Mouse (Mus musculus) myocyte (in vitro differentiated cells): ENCODE measurements around the gene Mettl15. TPM values are rescaled to one million over a fixed set of nuclear protein-coding genes. Genes with fewer than 3 reads are reported as not detected.

Experiments
- H3K27me3 ChIP-seq: one replicate; pipeline ENCODE4 v1.6.1; 2011; ENCODE audit not compliant: control insufficient read depth, insufficient read depth, insufficient read length
- H3K36me3 ChIP-seq: one replicate; pipeline ENCODE4 v1.6.1; 2011; ENCODE audit not compliant: control insufficient read depth, insufficient read depth
- H3K4me2 ChIP-seq: one replicate; pipeline ENCODE4 v1.6.1; 2011; ENCODE audit warnings: low read depth, control low read depth
- H3K4me3 ChIP-seq: one replicate; pipeline ENCODE4 v1.5.1; 2011; ENCODE audit warnings: mild to moderate bottlenecking, control low read depth, moderate library complexity
- H3K79me2 ChIP-seq: one replicate; pipeline ENCODE4 v1.6.1; 2011; ENCODE audit not compliant: control insufficient read depth, insufficient read depth
- H3ac ChIP-seq: one replicate; pipeline ENCODE4 v1.6.1; 2011; ENCODE audit not compliant: control insufficient read depth, insufficient read length
- CEBPB ChIP-seq: IDR thresholded peaks from 2 replicates; pipeline ENCODE4 v1.6.1; 2011; ENCODE audit warnings: mild to moderate bottlenecking, moderate library complexity; ENCODE audit not compliant: poor library complexity, insufficient read depth, severe bottlenecking
- E2F4 ChIP-seq: IDR thresholded peaks from one replicate; pipeline ENCODE4 v1.6.1; 2011; ENCODE audit warnings: mild to moderate bottlenecking, control low read depth, moderate library complexity; ENCODE audit not compliant: insufficient read depth
- MAX ChIP-seq: IDR thresholded peaks from one replicate; pipeline ENCODE4 v1.6.1; 2011; ENCODE audit warnings: low read depth, mild to moderate bottlenecking, control low read depth
- MYOD1 ChIP-seq, 3 experiments: IDR thresholded peaks; one replicate each; pipeline ENCODE4 v1.6.1; 2011; ENCODE audit warnings: control low read depth in 2 of 3, low read depth in 2 of 3, mild to moderate bottlenecking in 2 of 3, moderate library complexity in 1 of 3; ENCODE audit not compliant: insufficient read length in 2 of 3, control insufficient read depth in 1 of 3
- MYOG ChIP-seq, 3 experiments: IDR thresholded peaks; one replicate each; pipeline ENCODE4 v1.6.1; 2011; ENCODE audit warnings: control low read depth in 2 of 3, low read depth in 2 of 3, mild to moderate bottlenecking in 2 of 3; ENCODE audit not compliant: insufficient read length in 2 of 3, control insufficient read depth in 1 of 3, insufficient read depth in 1 of 3
- POLR2A ChIP-seq: IDR thresholded peaks from one replicate; pipeline ENCODE4 v1.6.1; 2011; ENCODE audit warnings: low read depth, mild to moderate bottlenecking, control low read depth, moderate library complexity; ENCODE audit not compliant: insufficient read length
- POLR2AphosphoS2 ChIP-seq: IDR thresholded peaks from one replicate; pipeline ENCODE4 v1.6.1; 2011; ENCODE audit warnings: low read depth, control low read depth; ENCODE audit not compliant: insufficient read length
- REST ChIP-seq: IDR thresholded peaks from one replicate; pipeline ENCODE4 v1.6.1; 2011; ENCODE audit warnings: mild to moderate bottlenecking, control low read depth, moderate library complexity; ENCODE audit not compliant: insufficient read depth, insufficient read length
- SRF ChIP-seq: IDR thresholded peaks from one replicate; pipeline ENCODE4 v1.6.1; 2011; ENCODE audit warnings: low read depth; ENCODE audit not compliant: control insufficient read depth, insufficient read length
- TCF12 ChIP-seq: IDR thresholded peaks from one replicate; pipeline ENCODE4 v1.6.1; 2011; ENCODE audit warnings: mild to moderate bottlenecking, control low read depth; ENCODE audit not compliant: poor library complexity, insufficient read depth, severe bottlenecking
- TCF3 ChIP-seq: IDR thresholded peaks from one replicate; pipeline ENCODE4 v1.6.1; 2011; ENCODE audit warnings: low read depth, control low read depth; ENCODE audit not compliant: insufficient read length
- USF1 ChIP-seq: IDR thresholded peaks from one replicate; pipeline ENCODE4 v1.6.1; 2011; ENCODE audit warnings: low read depth, mild to moderate bottlenecking, control low read depth, moderate library complexity
- polyA plus RNA-seq: library from polyadenylated mRNA; unstranded; fragments of >200 nt; fragmentation: generic; extraction: Trizol; gene quantifications from one replicate; pipeline ENCODE4 v1.2.1, GENCODE M21; 2012; ENCODE audit warnings: missing spikeins

Mettl15 gene
- polyA plus RNA-seq, 1 experiment, result 5.6 TPM

DNA sequence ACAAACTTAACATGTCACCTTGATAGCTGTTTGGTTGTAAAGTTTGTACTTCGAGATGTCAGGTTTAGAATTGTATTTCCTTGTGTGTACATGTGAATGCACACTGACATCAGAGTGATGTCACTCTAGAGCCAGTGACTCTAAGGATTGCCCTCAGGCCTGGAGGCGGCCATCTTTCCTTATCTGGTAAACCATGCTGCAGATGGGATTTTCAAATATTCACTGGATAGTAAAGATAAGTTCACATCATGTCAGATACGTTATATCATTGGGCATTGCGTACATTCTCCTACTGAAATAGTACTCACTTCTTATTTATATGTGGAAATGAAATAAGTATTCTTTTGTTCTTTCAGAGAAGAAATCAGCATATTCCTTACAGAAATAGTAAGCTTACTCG is 15.7 kb upstream of the Mettl15 start:
- Histone ChIP-seq H3K4me2 (no peak overlapping the region), H3K36me3 (peaks cover 10% of the 10 kb centered on the region), H3K4me3 (no peak overlapping the region), H3K79me2 (no peaks in the 10 kb centered on the region), H3ac (no peak overlapping the region), H3K27me3 (no peaks in the 10 kb centered on the region)
- TF ChIP-seq E2F4, result no peak
- no peak for TF ChIP-seq MYOG (IDR thresholded peaks at IDR 0.05; ENCODE audit: control insufficient read depth in 1 of 3, insufficient read depth in 1 of 3, insufficient read length in 2 of 3, low read depth in 2 of 3)
- no peak for TF ChIP-seq POLR2AphosphoS2
- no peak for TF ChIP-seq POLR2A
- TF ChIP-seq MAX, result no peak
- no peak for TF ChIP-seq TCF3
- TF ChIP-seq REST, result no peak
- TF ChIP-seq USF1, result no peak
- no peak for TF ChIP-seq MYOD1 (IDR thresholded peaks at IDR 0.05; ENCODE audit: control insufficient read depth in 1 of 3, insufficient read length in 2 of 3, low read depth in 2 of 3)
- no peak for TF ChIP-seq TCF12
- no peak for TF ChIP-seq CEBPB
- TF ChIP-seq SRF, result no peak

DNA sequence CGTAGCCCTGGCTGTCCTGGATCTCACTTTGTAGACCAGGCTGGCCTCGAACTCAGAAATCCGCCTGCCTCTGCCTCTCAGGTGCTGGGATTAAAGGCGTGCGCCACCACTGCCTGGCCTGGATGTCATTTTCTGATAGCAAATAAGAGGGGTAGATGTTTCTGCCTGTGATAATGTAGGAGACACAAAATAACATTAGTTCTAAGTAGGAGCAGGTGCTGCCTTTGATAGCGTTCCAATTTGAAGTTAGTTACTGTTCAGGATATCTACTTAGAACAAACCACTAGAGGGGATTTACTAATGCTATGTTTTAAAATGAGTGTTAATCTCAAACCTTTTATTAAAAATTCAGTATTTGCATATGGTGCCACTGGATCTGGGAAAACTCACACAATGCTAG is 8.8 kb upstream of the Mettl15 start:
- Histone ChIP-seq H3K4me2 (no peak overlapping the region), H3K27me3 (no peaks in the 10 kb centered on the region), H3K36me3 (peaks cover 8% of the 10 kb centered on the region), H3K4me3 (no peak overlapping the region), H3K79me2 (peaks cover 31% of the 10 kb centered on the region), H3ac (no peak overlapping the region)
- no peak for TF ChIP-seq REST
- no peak for TF ChIP-seq SRF
- no peak for TF ChIP-seq POLR2A

DNA sequence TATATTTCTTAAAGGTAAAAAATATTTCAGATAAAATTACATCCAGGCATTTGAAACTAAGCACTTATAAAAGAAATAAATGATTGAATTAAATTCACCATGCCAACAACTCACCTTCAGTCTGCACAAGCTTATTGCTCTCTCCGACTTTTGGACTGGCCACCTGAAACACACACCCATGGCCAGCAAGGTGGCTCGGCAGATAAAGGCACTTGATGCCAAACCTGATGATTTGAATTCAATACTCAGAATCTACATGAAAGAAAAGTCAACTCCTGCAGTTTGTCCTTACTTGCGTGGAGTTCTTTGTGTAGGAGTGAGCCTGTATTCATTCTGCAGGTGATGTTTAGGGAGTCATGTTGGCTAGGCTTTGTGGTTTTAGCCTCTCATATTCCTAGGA is 3.6 kb upstream of the Mettl15 start:
- no peak overlapping the region for H3K4me2 ChIP-seq
- H3K79me2 ChIP-seq, result peaks cover 65% of the 10 kb centered on the region
- H3K36me3 ChIP-seq, result no peaks in the 10 kb centered on the region
- no peaks in the 10 kb centered on the region for H3K27me3 ChIP-seq
- TF ChIP-seq E2F4 (no peak), TCF3 (no peak), SRF (no peak), CEBPB (no peak), MAX (no peak), USF1 (no peak), MYOD1 (IDR thresholded peaks at IDR 0.05; ENCODE audit: control insufficient read depth in 1 of 3, insufficient read length in 2 of 3, low read depth in 2 of 3) (no peak), TCF12 (no peak), REST (no peak), POLR2AphosphoS2 (no peak), MYOG (IDR thresholded peaks at IDR 0.05; ENCODE audit: control insufficient read depth in 1 of 3, insufficient read depth in 1 of 3, insufficient read length in 2 of 3, low read depth in 2 of 3) (no peak), POLR2A (no peak)
- H3K4me3 ChIP-seq, result no peak overlapping the region
- H3ac ChIP-seq, result no peak overlapping the region

DNA sequence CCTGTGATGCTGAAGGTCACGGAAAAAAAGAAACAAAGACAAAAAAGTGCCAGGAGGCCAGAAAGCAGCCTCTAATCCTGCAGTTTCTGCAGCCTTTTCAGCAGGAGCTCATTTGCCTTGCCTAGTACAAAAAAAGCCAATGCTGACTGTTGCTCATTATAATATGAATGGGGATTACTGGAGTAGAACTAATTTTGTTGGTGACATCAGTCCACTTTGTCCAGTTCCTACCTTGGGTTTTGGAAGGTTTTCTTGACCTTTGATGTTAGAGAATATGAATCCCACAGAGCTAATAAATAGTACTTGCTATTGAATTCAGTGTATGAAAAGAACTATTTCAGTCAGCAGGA is 768 bp upstream of the Mettl15 start:
- H3K36me3 ChIP-seq, result no peaks in the 10 kb centered on the region
- H3K4me2 ChIP-seq, result peak overlapping the region; percentile 69
- peak overlapping the region; percentile 91 for H3ac ChIP-seq
- H3K4me3 ChIP-seq, result peak overlapping the region; percentile 84
- H3K79me2 ChIP-seq, result peaks cover 52% of the 10 kb centered on the region
- no peaks in the 10 kb centered on the region for H3K27me3 ChIP-seq
- TF ChIP-seq CEBPB, result no peak
- TF ChIP-seq MYOG (IDR thresholded peaks at IDR 0.05; ENCODE audit: control insufficient read depth in 1 of 3, insufficient read depth in 1 of 3, insufficient read length in 2 of 3, low read depth in 2 of 3), result no peak
- no peak for TF ChIP-seq MAX
- no peak for TF ChIP-seq POLR2AphosphoS2
- TF ChIP-seq TCF12, result no peak
- TF ChIP-seq USF1, result no peak
- TF ChIP-seq SRF, result no peak
- TF ChIP-seq POLR2A, result no peak
- no peak for TF ChIP-seq TCF3
- no peak for TF ChIP-seq REST
- TF ChIP-seq E2F4, result no peak
- TF ChIP-seq MYOD1 (IDR thresholded peaks at IDR 0.05; ENCODE audit: control insufficient read depth in 1 of 3, insufficient read length in 2 of 3, low read depth in 2 of 3), result no peak

DNA sequence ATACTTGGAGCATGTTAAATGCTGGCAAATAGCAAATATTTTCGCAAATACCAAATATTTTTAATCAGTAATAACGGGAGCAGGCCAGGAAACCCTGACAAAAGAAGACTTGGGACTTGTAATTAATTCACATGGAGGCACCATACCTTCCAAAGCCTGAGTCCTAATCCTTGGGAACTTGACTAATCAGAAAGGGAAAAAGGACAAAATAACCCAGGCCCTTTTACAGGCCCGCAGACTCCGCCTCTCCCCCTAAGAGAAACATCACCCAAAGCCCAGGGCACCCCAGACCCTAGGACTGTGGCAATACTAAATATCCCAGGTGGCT is 312 bp downstream of the Mettl15 start:
- no peak for TF ChIP-seq CEBPB
- no peak for TF ChIP-seq MAX
- no peak for TF ChIP-seq E2F4
- no peak for TF ChIP-seq MYOG (IDR thresholded peaks at IDR 0.05; ENCODE audit: control insufficient read depth in 1 of 3, insufficient read depth in 1 of 3, insufficient read length in 2 of 3, low read depth in 2 of 3)
- TF ChIP-seq POLR2A, result no peak
- no peak for TF ChIP-seq USF1
- no peak for TF ChIP-seq POLR2AphosphoS2
- TF ChIP-seq SRF, result no peak
- no peak for TF ChIP-seq REST
- TF ChIP-seq MYOD1 (IDR thresholded peaks at IDR 0.05; ENCODE audit: control insufficient read depth in 1 of 3, insufficient read length in 2 of 3, low read depth in 2 of 3), result no peak
- no peak for TF ChIP-seq TCF3
- no peak for TF ChIP-seq TCF12
- Histone ChIP-seq H3ac (peak overlapping the region; percentile 91), H3K79me2 (peaks cover 41% of the 10 kb centered on the region), H3K4me3 (peak overlapping the region; percentile 84), H3K27me3 (no peaks in the 10 kb centered on the region), H3K36me3 (no peaks in the 10 kb centered on the region), H3K4me2 (peak overlapping the region; percentile 91)
